Mouse (Mus musculus): Measurements from ENCODE around the gene Fam162a.
"Not testable (repeated sequence)": the region's sequence is repeated elsewhere in the genome, so short reads cannot be mapped to it uniquely, and the experiment has no call there.

Fam162a gene

DNA sequence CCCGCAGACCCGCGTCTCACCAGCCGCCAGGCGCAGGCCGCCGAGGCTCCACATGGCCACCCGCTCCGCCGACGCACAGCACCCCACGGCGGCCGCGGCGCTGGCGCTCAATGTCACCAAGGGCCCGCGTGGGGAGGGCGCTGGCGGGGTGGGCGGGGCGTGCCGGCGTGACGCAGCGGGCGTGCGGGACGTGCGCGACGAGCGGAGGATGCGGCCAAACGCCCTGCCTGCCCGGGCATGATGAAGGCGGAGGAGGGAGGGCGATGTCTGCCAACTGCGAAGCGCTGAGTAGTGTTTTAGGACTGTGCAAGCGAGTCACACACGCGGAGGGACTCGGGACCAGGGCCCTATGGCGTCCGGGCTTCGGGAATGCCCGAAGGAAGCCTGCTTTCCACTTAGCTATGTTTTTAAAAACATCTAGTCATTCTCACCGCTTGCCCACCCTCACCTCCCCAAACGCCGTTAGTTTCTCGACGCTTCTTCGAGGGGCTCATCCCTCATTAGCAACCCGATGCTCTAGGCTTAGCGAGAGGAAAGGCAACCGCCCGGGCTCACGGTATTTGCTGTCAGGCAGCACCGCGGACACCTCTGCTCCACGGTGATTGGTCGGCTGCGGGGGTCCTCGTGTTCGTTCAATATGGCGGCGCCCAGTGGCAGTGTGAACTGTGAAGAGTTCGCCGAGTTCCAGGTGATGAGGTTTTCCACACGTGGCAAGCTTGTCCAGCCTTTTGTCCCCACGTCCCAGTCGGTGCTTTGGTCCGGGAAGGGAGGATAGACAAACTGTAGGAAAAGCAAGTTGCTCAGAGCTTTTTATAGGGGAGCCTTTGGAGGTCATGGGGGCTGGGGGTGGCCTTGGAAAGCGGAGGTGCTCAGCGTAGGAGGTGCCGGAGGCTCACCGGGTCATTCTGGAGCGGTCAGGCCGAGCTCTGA is at the start of gene Fam162a, which contains the start of gene Ccdc58:
Fam162a (minus strand) TSS at position 145 of the 930 bp plus-strand sequence.
Ccdc58 (plus strand) TSS at position 236 of the 930 bp plus-strand sequence.
- peak; percentile 89 to 94 for DNase-seq

DNA sequence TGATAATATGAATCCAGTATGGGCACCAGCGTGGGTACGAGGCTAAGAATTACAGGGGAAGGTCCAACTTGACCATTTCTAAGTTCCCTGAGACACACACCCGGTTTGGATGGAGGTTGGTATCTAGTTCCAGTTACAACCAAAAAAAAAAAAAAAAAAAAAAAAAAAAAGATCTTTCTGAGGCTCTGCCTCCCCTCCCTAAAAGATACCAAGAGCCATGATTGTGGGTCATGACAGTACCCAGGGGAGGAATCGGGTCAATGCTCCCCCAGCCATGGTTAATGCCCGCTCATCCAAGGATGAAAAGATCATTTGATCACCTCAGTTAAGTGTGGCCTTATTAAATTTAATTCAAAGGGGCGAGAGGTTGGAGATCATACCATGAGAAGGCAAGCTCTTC is 44.4 kb upstream of the Fam162a start:
- not testable (repeated sequence) for DNase-seq

DNA sequence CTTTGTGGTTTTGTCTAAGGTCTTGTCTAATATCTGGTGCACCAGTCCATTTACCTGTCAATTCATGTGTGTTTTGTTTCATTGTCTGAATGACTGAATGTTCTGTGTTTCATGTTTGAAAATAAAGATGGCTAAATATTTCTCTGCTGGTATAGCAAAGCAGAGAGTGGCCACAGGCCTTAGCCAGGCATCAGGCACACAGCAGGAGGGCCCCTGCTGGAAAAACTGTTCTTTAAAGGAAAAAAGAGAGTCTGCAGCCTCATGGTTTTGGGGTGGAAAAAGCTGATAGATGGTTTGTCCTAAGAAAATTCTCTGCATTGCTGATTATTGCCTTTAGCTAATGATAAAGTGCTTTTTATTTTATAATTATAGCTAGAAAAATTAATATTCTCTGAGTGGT is 40.1 kb upstream of the Fam162a start:
- not testable (repeated sequence) for DNase-seq

DNA sequence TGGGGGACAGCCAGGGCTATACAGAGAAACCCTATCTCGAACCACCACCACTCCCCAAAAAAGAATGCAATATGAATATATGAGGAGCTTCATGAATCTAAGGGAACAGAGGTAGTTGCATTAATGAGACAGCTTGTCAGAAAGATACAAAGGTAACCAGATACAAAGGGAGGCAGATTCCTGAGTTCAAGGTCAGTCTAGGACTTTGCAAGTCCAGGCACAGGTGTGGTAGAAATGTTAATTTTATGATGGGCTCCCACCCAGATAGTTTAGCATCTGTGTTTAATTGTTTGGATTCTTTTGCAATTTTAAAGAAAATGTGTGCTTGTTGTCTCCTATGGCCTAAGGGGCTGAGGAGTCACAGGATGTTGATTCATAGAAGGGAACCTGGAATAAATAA is 30.8 kb upstream of the Fam162a start:
- DNase-seq = no peak

DNA sequence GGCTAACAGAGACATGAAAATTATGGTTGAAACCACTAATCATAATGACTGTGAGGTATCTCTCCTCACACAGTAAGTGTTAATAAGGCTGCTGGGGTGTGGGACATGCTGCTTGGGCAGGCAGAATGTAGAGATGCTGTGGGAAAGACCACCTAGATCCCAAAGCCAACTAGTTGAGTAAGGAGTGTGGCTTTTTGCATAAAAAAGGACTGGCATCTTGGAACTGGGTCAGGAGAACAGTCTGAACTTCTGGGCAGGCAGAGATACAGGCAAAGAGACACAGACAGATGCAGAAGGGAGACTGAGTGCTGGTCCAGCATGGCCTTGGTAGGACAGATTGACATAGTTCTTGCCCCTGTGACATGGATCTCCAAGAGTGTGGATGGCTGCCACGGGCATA is 30.1 kb upstream of the Fam162a start:
- DNase-seq = no peak

DNA sequence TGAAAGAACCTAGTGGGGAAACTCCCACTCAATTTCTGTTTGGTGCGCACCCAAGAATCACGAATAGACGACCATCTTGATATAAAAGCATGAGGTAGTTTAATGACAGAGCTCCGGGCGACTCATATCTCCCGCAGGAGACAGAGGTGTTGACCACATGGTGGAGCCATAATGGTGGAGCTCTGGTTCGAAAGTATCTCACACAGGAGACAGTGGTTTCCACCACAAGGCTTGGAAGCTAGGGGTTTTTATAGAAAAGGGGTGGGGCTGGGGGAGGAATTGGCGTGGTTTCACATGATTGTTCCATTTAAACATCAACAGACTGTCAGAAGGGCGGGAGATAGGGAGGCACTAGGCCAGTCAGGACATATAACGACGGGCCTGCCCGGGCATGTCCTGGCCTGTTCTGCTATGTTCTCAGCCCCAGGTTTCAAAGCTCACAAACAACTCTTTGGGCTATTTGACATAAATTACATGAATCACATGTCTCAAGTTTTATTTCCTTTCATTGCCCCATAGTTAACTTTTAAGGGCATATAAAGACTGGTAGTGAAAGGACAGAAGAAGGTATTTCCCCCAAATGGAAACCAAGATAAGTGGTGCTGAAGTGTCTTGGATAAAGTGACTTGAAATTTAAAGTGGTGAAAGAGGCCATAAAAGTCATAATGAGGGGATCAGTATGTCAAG is 26.6 kb upstream of the Fam162a start:
- DNase-seq = not testable (repeated sequence)

DNA sequence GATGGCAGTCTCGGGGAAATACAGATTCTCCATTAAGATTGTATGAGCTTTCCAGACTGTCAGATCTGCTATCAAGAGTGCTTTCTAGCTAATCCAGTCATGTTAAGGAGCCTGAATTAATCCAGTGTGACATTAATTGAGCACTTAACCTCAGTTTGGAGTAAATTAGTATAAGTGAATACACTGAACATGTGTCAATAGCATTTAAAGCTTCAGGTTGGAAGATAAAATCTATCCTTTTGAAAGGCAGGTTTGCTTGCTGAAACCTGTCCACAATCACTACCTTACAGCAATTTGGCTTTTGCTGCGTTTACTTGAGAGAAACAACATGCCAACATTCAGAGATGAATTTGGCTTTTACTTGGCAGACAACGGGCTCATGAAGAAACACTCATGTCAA is 22.7 kb upstream of the Fam162a start:
- no peak for DNase-seq

DNA sequence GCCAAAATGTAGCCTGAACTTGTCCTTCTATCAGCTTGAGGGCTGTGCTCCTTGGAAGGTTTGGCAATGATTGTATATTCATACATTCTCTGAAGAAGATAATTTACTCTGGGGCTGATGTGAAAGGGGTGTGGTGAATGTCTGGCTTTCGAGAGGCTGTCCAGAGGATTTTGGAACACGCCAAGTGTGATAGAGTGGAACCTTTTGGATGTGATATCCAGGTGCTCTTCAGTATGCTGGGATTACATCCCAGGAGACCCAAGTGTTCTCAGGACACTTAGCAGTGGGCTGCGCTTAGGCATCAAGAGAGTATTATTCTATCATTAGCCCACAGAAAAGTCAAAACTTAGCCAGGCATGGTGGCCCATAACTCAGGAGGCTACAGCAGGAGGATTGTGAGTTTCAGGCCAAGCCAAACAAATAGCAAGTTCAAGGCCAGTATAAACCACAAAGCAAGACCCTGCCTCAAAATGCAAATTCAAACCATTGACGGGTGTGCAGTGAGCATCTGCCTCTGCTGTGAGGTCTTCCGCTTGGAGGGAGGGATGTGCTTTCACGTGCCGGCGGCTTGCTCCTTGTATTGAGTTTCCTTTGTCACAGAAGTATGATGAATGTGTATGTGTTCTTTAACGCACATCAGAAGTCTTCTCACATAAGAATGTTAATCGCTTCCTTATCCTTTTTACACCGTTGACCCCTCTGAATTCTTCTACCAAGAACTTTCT is 19.6 kb upstream of the Fam162a start:
- DNase-seq = no peak

DNA sequence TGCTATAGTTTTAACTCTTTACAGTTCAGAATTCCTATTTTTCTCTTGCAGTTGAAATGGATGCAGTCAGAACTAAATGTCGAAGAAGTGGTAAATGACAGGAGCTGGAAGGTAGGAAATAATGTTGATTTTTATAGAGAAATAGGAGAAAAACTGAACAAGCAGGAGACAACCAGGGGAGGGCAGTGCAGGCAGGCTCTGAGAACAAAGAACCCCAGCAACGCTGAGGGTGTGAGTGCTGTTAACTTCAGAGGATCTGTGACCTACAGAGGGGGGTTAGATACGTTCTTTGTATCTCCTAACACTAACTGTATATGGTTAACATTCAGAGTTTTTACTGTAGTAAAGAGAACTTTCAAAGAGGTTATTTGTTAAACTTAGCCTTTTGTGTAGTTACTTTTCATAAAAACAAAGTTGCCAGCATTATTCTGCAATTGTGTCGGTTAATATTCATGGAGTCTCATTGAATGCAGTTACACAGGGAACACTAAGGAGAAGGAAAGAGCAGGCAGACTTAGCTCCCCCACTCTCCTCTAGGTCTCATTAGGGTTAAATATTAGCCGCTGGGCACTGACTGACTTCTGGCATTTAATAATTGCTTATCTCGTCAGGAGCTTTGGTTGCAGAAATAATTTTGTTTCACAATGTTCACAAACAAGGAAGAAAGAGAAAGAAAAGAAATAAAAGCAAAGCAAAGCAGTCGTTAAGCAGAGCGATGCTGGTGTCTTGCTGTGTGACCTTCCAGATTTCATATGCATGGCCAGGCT is 18.6 kb upstream of the Fam162a start:
- peak; percentile 49 to 66 for DNase-seq

DNA sequence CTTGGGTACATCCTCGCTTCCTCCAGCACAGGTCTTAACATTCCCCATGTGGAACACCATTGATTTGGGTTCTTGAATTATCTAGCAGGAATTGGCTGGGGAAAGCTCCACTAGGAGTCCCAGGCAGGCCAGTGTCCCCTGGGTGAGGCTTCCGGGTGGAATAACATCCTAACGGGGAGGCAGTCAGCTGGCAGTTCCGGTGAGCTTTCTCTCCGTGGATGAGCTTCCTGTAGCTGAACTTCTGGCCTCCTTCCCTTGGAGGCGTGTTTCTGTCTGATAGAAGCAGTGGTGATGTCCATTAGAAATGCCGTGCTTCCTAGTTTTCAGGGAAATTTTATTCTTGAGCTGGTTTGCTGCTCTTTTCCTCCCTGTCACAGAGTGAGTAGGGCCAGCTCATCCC is 17.7 kb upstream of the Fam162a start:
- peak in 1 of 2 experiments; percentile 34 for DNase-seq

DNA sequence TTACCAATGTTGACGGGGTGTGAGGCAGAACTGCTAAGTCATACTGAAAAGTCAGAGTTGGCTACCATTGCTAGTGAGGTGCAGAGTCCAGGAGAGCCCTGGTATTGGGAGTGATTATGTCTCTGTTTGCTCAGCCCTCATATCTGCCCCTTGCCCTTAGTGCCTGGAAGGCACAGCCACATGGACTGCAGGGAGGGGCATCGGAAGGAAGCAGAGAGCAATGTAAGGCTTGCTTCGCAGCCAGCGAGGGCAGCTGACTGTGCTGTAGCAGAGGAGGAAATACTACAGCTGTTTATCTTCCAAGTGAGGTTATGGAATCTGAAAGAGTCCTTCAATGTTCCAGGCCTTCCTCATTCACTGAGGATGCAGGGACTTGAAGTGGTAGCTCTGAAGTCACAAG is 16.5 kb upstream of the Fam162a start:
- DNase-seq = peak; percentile 49 to 54

DNA sequence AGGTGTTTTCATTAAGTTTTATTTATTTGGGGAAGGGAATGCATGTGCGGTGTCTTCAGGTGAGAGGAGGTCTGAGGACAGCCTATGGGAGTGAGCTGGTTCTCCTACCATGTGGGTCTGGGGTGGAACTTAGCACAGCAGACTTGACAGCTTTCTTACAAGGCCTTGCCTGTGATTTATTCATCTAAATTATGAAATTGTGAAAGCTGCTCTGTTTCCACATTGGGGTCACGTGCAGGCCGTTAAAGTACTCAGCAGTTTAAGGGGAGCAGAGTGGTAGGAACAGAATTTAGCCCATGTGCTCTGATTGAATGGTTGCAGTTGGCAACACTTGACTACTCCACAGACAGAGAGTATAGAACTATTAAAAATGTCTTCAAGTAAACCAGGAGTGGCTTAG is 8.5 kb upstream of the Fam162a start:
- no peak for DNase-seq

DNA sequence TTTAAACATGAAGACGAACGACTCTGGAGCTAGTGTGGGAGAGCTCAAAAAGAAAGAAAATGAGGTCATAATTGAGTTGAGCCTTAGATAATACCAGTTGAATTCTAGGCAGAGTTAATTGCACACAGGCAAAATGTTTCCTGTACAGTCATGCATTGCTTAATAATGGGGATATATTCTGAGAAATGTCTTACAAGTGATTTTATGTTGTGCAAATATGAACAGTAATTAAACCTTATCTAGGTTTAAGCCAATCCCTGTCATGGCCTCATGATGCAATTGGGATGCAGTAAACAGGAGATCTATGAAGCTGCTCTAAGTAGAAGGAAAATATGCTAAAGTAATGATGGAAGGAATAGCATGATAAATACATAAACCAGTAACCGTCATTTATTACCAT is 3.4 kb upstream of the Fam162a start:
- no peak for DNase-seq

DNA sequence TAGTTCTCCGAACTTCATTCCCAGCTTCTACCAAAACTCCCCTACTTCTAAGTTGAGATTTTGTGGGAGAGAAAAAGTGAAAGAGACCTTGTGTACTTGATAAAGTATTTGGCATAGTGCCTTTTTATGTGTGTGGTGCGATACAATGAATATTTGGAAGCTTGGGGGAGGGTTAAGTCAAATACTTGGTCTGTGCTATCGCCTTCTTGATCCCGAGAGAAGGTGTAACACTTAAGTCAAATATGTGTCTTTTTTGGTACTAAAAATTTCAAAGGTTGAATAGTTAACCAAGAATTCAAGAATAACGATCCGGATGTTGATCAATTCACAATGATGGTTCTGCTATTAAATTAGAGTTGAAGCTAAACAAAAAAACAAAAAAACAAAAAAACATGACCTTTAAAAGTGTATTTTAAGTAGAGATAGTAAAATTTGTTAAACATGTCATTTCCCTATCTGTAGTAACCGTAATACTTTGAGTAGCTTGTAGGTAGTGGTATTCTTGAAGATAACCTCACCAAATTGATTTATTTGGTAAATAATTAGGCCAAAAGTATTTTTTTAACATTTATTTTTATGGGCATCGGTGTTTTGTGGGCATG is 1.1 kb upstream of the Fam162a start:
- no peak for DNase-seq

DNA sequence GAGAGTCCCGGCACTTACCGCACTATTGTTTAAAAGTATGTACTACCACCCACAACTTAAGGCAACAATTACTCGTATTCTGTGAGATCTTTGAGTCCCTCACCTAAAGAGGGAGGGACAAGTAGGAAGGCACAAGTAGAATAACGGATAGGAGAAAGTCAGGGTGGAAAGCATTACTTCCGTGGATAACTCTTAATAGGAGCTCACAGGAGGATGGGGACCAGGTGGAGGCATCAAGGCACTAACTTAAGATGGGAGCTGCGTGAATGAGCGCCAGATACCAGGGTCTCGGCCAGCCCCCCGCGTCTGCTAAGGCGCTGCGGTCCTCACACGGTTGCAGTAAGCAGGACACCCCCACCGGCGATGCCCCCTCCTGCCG is 334 bp downstream of the Fam162a start:
- peak in 1 of 2 experiments; percentile 7 for DNase-seq

DNA sequence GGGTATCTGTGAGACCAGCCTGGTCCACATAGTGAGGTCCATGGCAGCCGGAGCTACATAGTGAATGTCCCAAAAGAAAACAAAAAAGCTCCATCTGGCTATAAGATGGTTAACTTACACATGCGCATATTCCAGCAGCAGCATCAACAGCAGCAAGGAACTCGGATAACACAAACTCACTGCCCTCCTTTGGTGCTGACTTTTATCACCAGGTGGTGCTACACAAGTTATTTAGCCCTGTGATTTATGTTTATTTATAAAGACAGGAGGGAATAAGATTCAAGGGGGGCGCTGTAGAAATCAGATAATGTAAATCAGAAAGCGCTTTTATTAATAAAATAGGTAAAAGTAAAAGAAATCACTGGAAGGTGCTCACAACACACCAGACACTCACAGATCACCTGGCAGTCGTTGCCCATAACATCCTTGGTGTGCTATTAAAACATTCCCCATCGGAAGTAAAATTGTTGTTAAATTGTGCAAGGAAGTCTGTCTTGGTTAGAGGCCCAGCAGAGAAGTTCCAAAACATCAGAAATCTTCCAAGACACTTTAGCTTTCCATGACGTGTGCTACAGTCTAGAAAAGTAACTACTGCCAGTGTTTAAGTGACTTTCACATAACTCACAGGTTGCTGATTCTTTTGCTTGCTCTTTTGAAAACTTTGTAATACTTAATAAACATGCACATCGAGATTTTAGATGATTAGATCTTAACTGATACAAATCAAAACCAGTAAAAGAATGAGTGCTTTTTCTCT is 1.4 kb downstream of the Fam162a start:
- no peak for DNase-seq

DNA sequence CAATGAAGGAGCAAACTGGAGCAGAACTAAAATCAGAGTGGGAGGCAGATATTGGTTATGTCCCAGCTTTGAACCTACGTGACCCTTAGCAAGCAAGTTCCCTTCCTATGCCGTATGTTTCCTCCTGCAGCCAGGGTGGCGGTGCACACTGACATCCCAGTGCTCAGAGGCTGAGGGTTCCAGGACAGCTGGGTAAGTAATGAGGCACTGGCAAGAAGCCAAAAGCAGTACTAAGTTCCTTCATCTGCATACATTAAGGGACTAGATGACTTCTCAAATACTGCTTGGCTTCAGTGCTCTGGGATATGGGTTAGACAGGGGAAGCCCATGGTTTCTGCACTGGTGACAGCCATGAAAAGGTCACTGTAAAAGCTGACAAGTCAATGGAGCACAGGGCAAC is 3.0 kb downstream of the Fam162a start:
- DNase-seq = no peak

DNA sequence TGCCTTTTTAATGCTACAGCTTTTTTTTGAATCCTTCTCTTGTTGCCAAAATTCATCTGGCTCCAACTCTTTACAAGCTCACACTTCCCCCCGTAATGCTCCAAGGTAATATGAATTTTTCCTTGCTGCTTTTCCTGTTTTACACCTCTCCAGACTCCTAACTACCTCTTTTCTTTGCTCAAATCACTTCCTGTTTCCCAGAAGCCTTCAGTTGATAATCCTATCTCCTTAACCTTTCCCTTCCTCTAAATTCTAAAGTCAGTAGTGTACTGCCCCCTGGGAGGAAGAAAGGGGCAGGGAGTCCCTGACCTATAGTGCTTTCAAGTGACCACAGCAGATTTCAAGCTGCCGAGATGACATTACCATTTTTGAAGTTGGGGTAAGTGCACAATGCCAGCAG is 3.7 kb downstream of the Fam162a start:
- no peak for DNase-seq

DNA sequence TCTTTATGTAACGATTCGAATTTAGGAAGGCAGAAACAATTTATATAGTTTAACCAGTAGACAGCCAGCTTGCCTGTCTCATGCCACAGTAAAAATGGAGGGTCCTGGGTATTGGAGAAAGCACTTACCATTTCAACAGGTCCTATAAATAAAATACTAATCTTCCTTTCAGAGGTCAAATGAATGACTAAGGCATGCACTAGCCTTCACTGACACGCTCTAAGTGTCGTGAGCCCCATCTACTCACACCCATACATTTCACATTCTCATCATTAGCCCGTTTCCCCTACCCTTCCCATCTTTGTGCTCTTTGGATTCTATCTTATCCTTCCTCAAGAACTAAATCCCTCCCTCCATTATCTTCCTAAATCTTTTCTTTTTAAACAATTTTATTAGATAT is 6.5 kb downstream of the Fam162a start:
- no peak for DNase-seq

DNA sequence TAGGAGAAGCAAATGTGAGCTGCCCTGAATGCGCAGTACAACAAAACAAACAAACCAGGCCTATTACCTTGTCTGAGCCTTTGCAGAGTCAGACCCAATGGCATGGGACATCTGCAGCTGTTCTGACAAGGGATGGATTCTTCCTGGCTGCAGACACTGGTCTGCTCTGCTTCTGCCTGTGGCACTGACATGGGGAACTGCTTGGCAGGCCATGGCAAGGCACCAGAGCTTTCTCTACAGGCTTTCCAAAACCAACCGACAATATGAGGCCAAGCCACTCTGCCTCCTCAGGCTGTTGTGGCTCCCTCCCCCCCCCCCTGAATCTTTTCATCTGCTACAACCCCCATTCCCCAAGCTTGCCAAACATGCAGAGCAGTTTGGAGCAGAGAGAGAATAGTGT is 8.1 kb downstream of the Fam162a start:
- no peak for DNase-seq

DNA sequence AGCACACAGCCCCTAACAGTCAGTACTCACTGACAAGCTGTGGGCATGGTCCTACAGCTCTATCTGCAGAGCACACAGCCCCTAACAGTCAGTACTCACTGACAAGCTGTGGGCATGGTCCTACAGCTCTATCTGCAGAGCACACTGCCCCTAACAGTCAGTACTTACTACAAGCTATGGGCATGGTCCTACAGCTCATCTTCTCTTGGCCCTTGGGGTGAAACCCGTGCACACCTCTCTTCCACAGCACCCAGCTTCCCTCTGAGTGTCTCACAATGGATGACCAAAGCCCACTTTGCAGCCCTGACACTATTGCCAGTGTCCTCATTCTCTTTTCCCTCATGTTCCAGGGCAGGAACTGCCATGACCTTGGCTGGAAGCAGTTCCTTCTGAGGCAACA is 8.9 kb downstream of the Fam162a start:
- DNase-seq = not testable (repeated sequence)

All from kidney, adult 8-10 months (tissue).